Mouse (Mus musculus) C2C12 (cell line): ENCODE data around the gene Rasd1. TPM values are rescaled to one million over a fixed set of nuclear protein-coding genes. Genes with fewer than 3 reads are reported as not detected.

Experiments
- H3K27me3 ChIP-seq: one replicate; pipeline ENCODE4 v1.6.1; 2011; ENCODE audit not compliant: control insufficient read depth, insufficient read depth, insufficient read length
- H3K36me3 ChIP-seq: one replicate; pipeline ENCODE4 v1.6.1; 2011; ENCODE audit not compliant: control insufficient read depth, insufficient read depth
- H3K4me3 ChIP-seq: one replicate; pipeline ENCODE4 v1.5.1; 2011; ENCODE audit warnings: mild to moderate bottlenecking, control low read depth; ENCODE audit not compliant: poor library complexity, insufficient read depth, severe bottlenecking
- H3K79me2 ChIP-seq: one replicate; pipeline ENCODE4 v1.6.1; 2011; ENCODE audit not compliant: control insufficient read depth, insufficient read depth
- H3K79me3 ChIP-seq: one replicate; pipeline ENCODE4 v1.6.1; 2011; ENCODE audit warnings: low read depth, control low read depth
- H3ac ChIP-seq: one replicate; pipeline ENCODE3; 2011; ENCODE audit warnings: low read depth; ENCODE audit not compliant: control insufficient read depth, insufficient read length
- CEBPB ChIP-seq: IDR thresholded peaks from one replicate; pipeline ENCODE4 v1.6.1; 2011; ENCODE audit warnings: low read depth, mild to moderate bottlenecking, control low read depth, moderate library complexity
- CTCF ChIP-seq: IDR thresholded peaks from one replicate; pipeline ENCODE4 v1.5.1; 2011; ENCODE audit not compliant: control insufficient read depth, insufficient read depth, insufficient read length
- FOSL1 ChIP-seq: IDR thresholded peaks from one replicate; pipeline ENCODE4 v1.8.0; 2011; ENCODE audit warnings: mild to moderate bottlenecking, low read length; ENCODE audit not compliant: poor library complexity, insufficient read depth, severe bottlenecking
- MAX ChIP-seq: IDR thresholded peaks from one replicate; pipeline ENCODE4 v1.6.1; 2011; ENCODE audit warnings: mild to moderate bottlenecking, control low read depth
- MYOD1 ChIP-seq: IDR thresholded peaks from one replicate; pipeline ENCODE4 v1.6.1; 2011; ENCODE audit warnings: low read depth; ENCODE audit not compliant: control insufficient read depth, insufficient read length
- MYOG ChIP-seq: IDR thresholded peaks from one replicate; pipeline ENCODE4 v1.6.1; 2011; ENCODE audit not compliant: control insufficient read depth, insufficient read length; ENCODE audit errors: extremely low read depth
- USF1 ChIP-seq: IDR thresholded peaks from one replicate; pipeline ENCODE4 v1.6.1; 2011; ENCODE audit warnings: low read depth, mild to moderate bottlenecking, control low read depth, moderate library complexity
- polyA plus RNA-seq: library from polyadenylated mRNA; unstranded; fragments of >200 nt; fragmentation: generic; extraction: Trizol; gene quantifications from one replicate; pipeline ENCODE4 v1.2.1, GENCODE M21; 2012; ENCODE audit warnings: missing spikeins

Gene Rasd1
- polyA plus RNA-seq, 1 experiment = 0.16 TPM

- Histone ChIP-seq H3ac (no peak overlapping the region), H3K27me3 (no peaks in the 10 kb centered on the region), H3K79me2 (no peaks in the 10 kb centered on the region), H3K36me3 (no peaks in the 10 kb centered on the region), H3K79me3 (no peaks in the 10 kb centered on the region), H3K4me3 (no peak overlapping the region)
- no peak for TF ChIP-seq MAX
- no peak for TF ChIP-seq CEBPB
- no peak for TF ChIP-seq USF1
- TF ChIP-seq FOSL1 = no peak
- TF ChIP-seq MYOG = no peak
- no peak for TF ChIP-seq MYOD1
- TF ChIP-seq CTCF = no peak
These were observed 36.7 kb upstream of the Rasd1 start for GRCm38 (mm10) chr11:60001231-60001980.

GRCm38 (mm10) chr11:59994318-59994717 is 29.6 kb upstream of the Rasd1 start:
- Histone ChIP-seq H3ac (no peak overlapping the region), H3K36me3 (no peaks in the 10 kb centered on the region), H3K79me2 (no peaks in the 10 kb centered on the region), H3K4me3 (no peak overlapping the region), H3K27me3 (no peaks in the 10 kb centered on the region), H3K79me3 (no peaks in the 10 kb centered on the region)
- no peak for TF ChIP-seq MAX

- H3K27me3 ChIP-seq = peaks cover 3% of the 10 kb centered on the region
- H3ac ChIP-seq = no peak overlapping the region
- H3K79me3 ChIP-seq = no peaks in the 10 kb centered on the region
- no peaks in the 10 kb centered on the region for H3K79me2 ChIP-seq
- no peak overlapping the region for H3K4me3 ChIP-seq
- H3K36me3 ChIP-seq = no peaks in the 10 kb centered on the region
- no peak for TF ChIP-seq FOSL1
- no peak for TF ChIP-seq MAX
- no peak for TF ChIP-seq MYOD1
- TF ChIP-seq CEBPB = no peak
- TF ChIP-seq CTCF = no peak
- TF ChIP-seq MYOG = no peak
- TF ChIP-seq USF1 = no peak
These were observed 26.6 kb upstream of the Rasd1 start for GRCm38 (mm10) chr11:59991365-59991764.

- Histone ChIP-seq H3K4me3 (no peak overlapping the region), H3K27me3 (peaks cover 6% of the 10 kb centered on the region), H3K79me2 (no peaks in the 10 kb centered on the region), H3K36me3 (no peaks in the 10 kb centered on the region), H3K79me3 (no peaks in the 10 kb centered on the region), H3ac (no peak overlapping the region)
- TF ChIP-seq MYOD1 = no peak
- no peak for TF ChIP-seq CTCF
- TF ChIP-seq MAX = no peak
- no peak for TF ChIP-seq USF1
- TF ChIP-seq CEBPB = no peak
- no peak for TF ChIP-seq FOSL1
- TF ChIP-seq MYOG = no peak
These were observed 24.7 kb upstream of the Rasd1 start for GRCm38 (mm10) chr11:59989406-59989805.

- no peak overlapping the region for H3K4me3 ChIP-seq
- H3ac ChIP-seq = no peak overlapping the region
- no peak for TF ChIP-seq MAX
- TF ChIP-seq MYOG = no peak
- TF ChIP-seq CEBPB = no peak
- no peak for TF ChIP-seq CTCF
- TF ChIP-seq FOSL1 = no peak
- TF ChIP-seq USF1 = no peak
- no peak for TF ChIP-seq MYOD1
These were observed 13.1 kb upstream of the Rasd1 start for GRCm38 (mm10) chr11:59977831-59978230.

GRCm38 (mm10) chr11:59975241-59975640 is 10.5 kb upstream of the Rasd1 start:
- no peaks in the 10 kb centered on the region for H3K27me3 ChIP-seq
- H3ac ChIP-seq = no peak overlapping the region
- no peaks in the 10 kb centered on the region for H3K79me2 ChIP-seq
- no peak for TF ChIP-seq CEBPB
- TF ChIP-seq FOSL1 = no peak
- TF ChIP-seq CTCF = no peak
- no peak for TF ChIP-seq USF1
- no peak for TF ChIP-seq MYOD1
- TF ChIP-seq MAX = no peak
- TF ChIP-seq MYOG = no peak
- H3K36me3 ChIP-seq = no peaks in the 10 kb centered on the region
- no peaks in the 10 kb centered on the region for H3K79me3 ChIP-seq
- no peak overlapping the region for H3K4me3 ChIP-seq

More at GRCm38 (mm10) chr11:59977831-59978230, 13.1 kb upstream of the Rasd1 start:
- no peaks in the 10 kb centered on the region for H3K36me3 ChIP-seq
- no peaks in the 10 kb centered on the region for H3K79me3 ChIP-seq
- no peaks in the 10 kb centered on the region for H3K79me2 ChIP-seq
- H3K27me3 ChIP-seq = no peaks in the 10 kb centered on the region

GRCm38 (mm10) chr11:59973389-59973788 is 8.6 kb upstream of the Rasd1 start:
- no peak overlapping the region for H3K4me3 ChIP-seq
- TF ChIP-seq USF1 (no peak), CEBPB (no peak), MYOG (no peak), MYOD1 (no peak)
- H3K79me3 ChIP-seq = no peaks in the 10 kb centered on the region

More at GRCm38 (mm10) chr11:59973389-59973788, 8.6 kb upstream of the Rasd1 start:
- Histone ChIP-seq H3K27me3 (no peaks in the 10 kb centered on the region), H3K79me2 (no peaks in the 10 kb centered on the region), H3K36me3 (no peaks in the 10 kb centered on the region), H3ac (no peak overlapping the region)
